Mouse (Mus musculus) CH12.LX (cell line): ENCODE data around the gene Ccdc158. TPM values are rescaled to one million over a fixed set of nuclear protein-coding genes. Genes with fewer than 3 reads are reported as not detected.

Experiments
- DNase-seq: peaks from one replicate; pipeline ENCODE4 v3.0.0-alpha.2; 2013; ENCODE audit errors: extremely low read depth
- H3K27ac ChIP-seq: 2 replicates; pipeline ENCODE4 v1.5.1; 2012; ENCODE audit warnings: low read depth, mild to moderate bottlenecking, control low read depth, moderate library complexity; ENCODE audit not compliant: insufficient read depth
- H3K27me3 ChIP-seq: replicated peaks from 2 replicates; pipeline ENCODE3; 2012; ENCODE audit warnings: inconsistent platforms
- H3K36me3 ChIP-seq, 2 experiments: replicated peaks in 1 of 2; 2 replicates each; pipeline versions ENCODE3 to v1.6.1; 2012; ENCODE audit warnings: inconsistent platforms in 1 of 2, low read length in 1 of 2, mild to moderate bottlenecking in 1 of 2, mixed read lengths in 1 of 2, moderate library complexity in 1 of 2; ENCODE audit not compliant: control insufficient read depth in 1 of 2, insufficient read depth in 1 of 2
- H3K4me1 ChIP-seq, 2 experiments: 2 replicates each; pipeline ENCODE4 v1.6.1; 2012; ENCODE audit warnings: inconsistent platforms in 1 of 2, moderate library complexity in 1 of 2; ENCODE audit not compliant: insufficient read depth in 2 of 2, control insufficient read depth in 1 of 2
- H3K4me2 ChIP-seq: 2 replicates; pipeline ENCODE4 v1.6.1; 2012; ENCODE audit warnings: low read depth, mild to moderate bottlenecking, control low read depth; ENCODE audit not compliant: poor library complexity, insufficient read depth, severe bottlenecking
- H3K4me3 ChIP-seq, 3 experiments: fragments of 150-350 bp in 1 of 3; sonication (generic) in 1 of 3; replicated peaks in 1 of 3; 2 replicates each; pipeline versions ENCODE3 to v1.5.1; 2011 to 2012; ENCODE audit warnings: low read depth in 2 of 3, low read length in 2 of 3, mild to moderate bottlenecking in 2 of 3, moderate library complexity in 2 of 3, control low read depth in 1 of 3, improper control_type of control experiment in 1 of 3, inconsistent platforms in 1 of 3, mixed read lengths in 1 of 3; ENCODE audit not compliant: poor library complexity in 1 of 3
- H3K79me2 ChIP-seq: replicated peaks from 2 replicates; pipeline ENCODE4 v1.6.1; 2012; ENCODE audit warnings: mild to moderate bottlenecking, moderate library complexity; ENCODE audit not compliant: control insufficient read depth, poor library complexity, insufficient read depth, severe bottlenecking; ENCODE audit errors: extremely low read depth
- H3K9ac ChIP-seq: 2 replicates; pipeline ENCODE4 v1.6.1; 2012; ENCODE audit warnings: low read depth, mild to moderate bottlenecking, control low read depth, moderate library complexity; ENCODE audit not compliant: insufficient read depth
- H3K9me3 ChIP-seq: replicated peaks from 2 replicates; pipeline ENCODE3; 2012; ENCODE audit warnings: low read length, inconsistent platforms, mixed read lengths
- CHD2 ChIP-seq: IDR thresholded peaks from 2 replicates; pipeline ENCODE4 v1.6.1; 2011; ENCODE audit warnings: low read length, improper control_type of control experiment
- ELF1 ChIP-seq: IDR thresholded peaks from 2 replicates; pipeline ENCODE4 v1.6.1; 2014; ENCODE audit warnings: low read depth, mild to moderate bottlenecking, inconsistent platforms, low read length, improper control_type of control experiment
- EP300 ChIP-seq: IDR thresholded peaks from 2 replicates; pipeline ENCODE4 v1.6.1; 2011; ENCODE audit warnings: low read length, improper control_type of control experiment
- ETS1 ChIP-seq: conservative IDR thresholded peaks from 2 replicates; pipeline ENCODE4 v1.6.1; 2012; ENCODE audit warnings: low read depth, mild to moderate bottlenecking, inconsistent platforms, low read length, improper control_type of control experiment, moderate library complexity
- HCFC1 ChIP-seq: IDR thresholded peaks from 2 replicates; pipeline ENCODE4 v1.6.1; 2012; ENCODE audit warnings: low read depth, mild to moderate bottlenecking, inconsistent platforms, low read length, improper control_type of control experiment
- IRF4 ChIP-seq: IDR thresholded peaks from 2 replicates; pipeline ENCODE4 v1.6.1; 2014; ENCODE audit warnings: low read depth, mild to moderate bottlenecking, inconsistent platforms, low read length, improper control_type of control experiment
- JUN ChIP-seq: IDR thresholded peaks from 2 replicates; pipeline ENCODE4 v1.6.1; 2011; ENCODE audit warnings: low read depth, mild to moderate bottlenecking, low read length, improper control_type of control experiment, moderate library complexity; ENCODE audit not compliant: insufficient read depth
- KAT2A ChIP-seq: IDR thresholded peaks from 2 replicates; pipeline ENCODE4 v1.6.1; 2012; ENCODE audit warnings: low read length, improper control_type of control experiment, inconsistent platforms; ENCODE audit not compliant: insufficient replicate concordance
- MAZ ChIP-seq: IDR thresholded peaks from 2 replicates; pipeline ENCODE4 v1.6.1; 2012; ENCODE audit warnings: low read depth, mild to moderate bottlenecking, inconsistent platforms, low read length, improper control_type of control experiment, moderate library complexity
- MEF2A ChIP-seq: IDR thresholded peaks from 2 replicates; pipeline ENCODE4 v1.6.1; 2014; ENCODE audit warnings: low read depth, mild to moderate bottlenecking, inconsistent platforms, low read length, improper control_type of control experiment, borderline replicate concordance
- MXI1 ChIP-seq: IDR thresholded peaks from 2 replicates; pipeline ENCODE4 v1.6.1; 2011; ENCODE audit warnings: mild to moderate bottlenecking, low read depth, low read length, improper control_type of control experiment
- MYC ChIP-seq: IDR thresholded peaks from 2 replicates; pipeline ENCODE4 v1.6.1; 2011; ENCODE audit warnings: low read depth, mild to moderate bottlenecking, improper control_type of control experiment, low read length
- NRF1 ChIP-seq: IDR thresholded peaks from 2 replicates; pipeline ENCODE4 v1.6.1; 2014; ENCODE audit warnings: low read depth, mild to moderate bottlenecking, inconsistent platforms, low read length, improper control_type of control experiment, moderate library complexity
- PAX5 ChIP-seq: IDR thresholded peaks from 2 replicates; pipeline ENCODE4 v1.6.1; 2012; ENCODE audit warnings: low read length, inconsistent platforms, mixed read lengths
- POLR2A ChIP-seq: IDR thresholded peaks from 2 replicates; pipeline ENCODE4 v1.6.1; 2011; ENCODE audit warnings: low read depth, mild to moderate bottlenecking, improper control_type of control experiment, low read length
- TBP ChIP-seq: conservative IDR thresholded peaks from 2 replicates; pipeline ENCODE4 v1.6.1; 2011; ENCODE audit warnings: low read depth, low read length, improper control_type of control experiment
- TCF12 ChIP-seq: IDR thresholded peaks from 2 replicates; pipeline ENCODE4 v1.6.1; 2014; ENCODE audit warnings: low read depth, mild to moderate bottlenecking, inconsistent platforms, low read length, improper control_type of control experiment
- USF2 ChIP-seq: conservative IDR thresholded peaks from 2 replicates; pipeline ENCODE4 v1.6.1; 2011; ENCODE audit warnings: low read depth, low read length, improper control_type of control experiment
- ZMIZ1 ChIP-seq: IDR thresholded peaks from 2 replicates; pipeline ENCODE4 v1.6.1; 2012; ENCODE audit warnings: low read depth, mild to moderate bottlenecking, inconsistent platforms, low read length, improper control_type of control experiment
- dilution Hi-C: fragments of 300-500 bp; cut with MboI; formaldehyde crosslinking; loops from 2 replicates; pipeline ENCODE4 v1.14.3; 2020; ENCODE audit warnings: low sequenced_read_pairs; ENCODE audit not compliant: extremely low pct_unique_long_range_greater_than_20kb, extremely low pct_ligation_motif_present
- in situ Hi-C: fragments of 300-500 bp; cut with MboI; formaldehyde crosslinking; loops from 3 replicates; pipeline ENCODE4 v1.14.3; 2019; ENCODE audit warnings: low sequenced_read_pairs, low pct_ligation_motif_present, low pct_unique_long_range_greater_than_20kb, mixed read lengths
- polyA plus RNA-seq: library from polyadenylated mRNA; unstranded; fragments of >175 nt; gene quantifications from 2 replicates; pipeline ENCODE4 v1.2.1, GENCODE M21; 2012; ENCODE audit warnings: low read depth; ENCODE audit not compliant: insufficient read length
- total RNA-seq, 2 experiments: library from RNA; depleted of rRNA; stranded (reverse); fragments of 300-350 nt in 1 of 2; fragments of >200 nt in 1 of 2; gene quantifications; 2 replicates each; pipeline ENCODE4 v1.2.3; 2012 to 2014

Ccdc158 gene
- total and polyA plus RNA-seq, 3 experiments: not detected

DNA sequence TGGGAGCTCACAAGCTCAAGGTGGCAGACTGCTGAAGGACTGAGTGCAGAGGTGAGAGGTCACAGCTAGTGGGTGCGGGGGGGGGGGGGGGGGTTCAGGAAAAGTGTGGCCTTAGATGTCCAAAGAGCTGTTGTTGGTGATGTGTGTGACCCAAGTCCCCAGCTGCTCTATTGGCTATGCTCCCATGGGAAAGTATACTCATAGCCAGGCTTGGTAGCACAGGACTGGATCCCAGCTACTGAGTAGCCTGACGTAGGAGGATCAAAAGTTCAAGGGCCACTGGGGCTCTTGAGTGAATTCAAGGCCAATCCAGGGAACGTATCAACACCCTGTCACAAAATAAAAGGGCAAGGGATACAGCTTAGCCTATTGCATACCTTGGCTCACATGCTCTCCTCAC lies 43.8 kb upstream of the Ccdc158 start:
- Histone ChIP-seq H3K4me3 (no peak overlapping the region), H3K27me3 (no peaks in the 10 kb centered on the region), H3K4me2 (no peak overlapping the region), H3K9ac (no peak overlapping the region), H3K27ac (no peak overlapping the region), H3K4me1 (no peaks in the 10 kb centered on the region), H3K79me2 (no peaks in the 10 kb centered on the region), H3K36me3 (no peaks in the 10 kb centered on the region), H3K9me3 (no peaks in the 10 kb centered on the region)
- no peak for DNase-seq
- no peak for TF ChIP-seq HCFC1
- TF ChIP-seq ETS1: no peak
- TF ChIP-seq USF2: no peak
- no peak for TF ChIP-seq PAX5
- TF ChIP-seq CHD2: no peak
- no peak for TF ChIP-seq MEF2A
- no peak for TF ChIP-seq MYC
- TF ChIP-seq ELF1: no peak
- TF ChIP-seq IRF4: no peak
- TF ChIP-seq TCF12: no peak
- in situ Hi-C loops: no loop called here
- dilution Hi-C loops: no loop called here

DNA sequence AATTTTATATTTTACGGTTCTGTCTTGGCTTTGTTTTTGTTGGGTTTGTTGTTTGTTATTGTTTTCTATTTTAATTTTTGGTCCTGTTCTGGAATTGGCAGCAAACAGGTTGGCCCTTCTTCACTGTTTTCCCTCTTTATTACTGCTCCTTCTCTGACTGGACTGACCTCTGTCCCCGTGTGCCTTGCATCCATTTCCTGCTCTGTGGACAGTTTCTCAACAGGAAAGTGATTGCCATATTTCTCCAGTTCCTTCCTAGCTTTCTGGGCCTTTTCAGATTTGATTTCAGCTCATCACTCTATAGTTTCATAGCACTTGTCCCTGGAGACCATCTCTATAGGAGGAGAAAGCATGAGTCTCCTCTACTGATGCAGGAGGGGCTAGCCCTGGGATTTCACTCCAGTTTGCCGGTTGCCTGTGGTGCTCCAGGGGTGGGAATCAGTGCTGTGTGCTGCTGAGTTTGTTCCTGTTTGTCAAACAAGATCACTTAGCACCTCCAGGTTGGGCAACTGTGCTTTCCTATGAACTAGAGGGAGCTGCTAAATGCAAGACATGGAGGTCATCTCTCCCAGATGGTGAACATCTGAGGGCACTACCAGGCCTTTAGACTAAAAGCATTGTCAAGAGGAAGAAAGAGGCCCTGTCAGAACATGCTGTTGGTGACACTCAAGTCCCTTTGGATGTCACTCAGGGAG lies 42.7 kb upstream of the Ccdc158 start:
- Histone ChIP-seq H3K4me2 (no peak overlapping the region), H3K4me3 (no peak overlapping the region), H3K27me3 (no peaks in the 10 kb centered on the region), H3K9me3 (no peaks in the 10 kb centered on the region), H3K4me1 (no peaks in the 10 kb centered on the region), H3K79me2 (no peaks in the 10 kb centered on the region), H3K36me3 (no peaks in the 10 kb centered on the region), H3K27ac (no peak overlapping the region), H3K9ac (no peak overlapping the region)
- dilution Hi-C loops: no loop called here
- in situ Hi-C loops: no loop called here
- no peak for DNase-seq
- TF ChIP-seq HCFC1: no peak
- TF ChIP-seq TBP: no peak
- TF ChIP-seq KAT2A: no peak
- TF ChIP-seq MAZ: no peak
- TF ChIP-seq JUN: no peak
- TF ChIP-seq EP300: no peak
- TF ChIP-seq NRF1: no peak
- TF ChIP-seq ZMIZ1: no peak
- no peak for TF ChIP-seq MXI1
- no peak for TF ChIP-seq TCF12
- TF ChIP-seq POLR2A: no peak
